Mouse (Mus musculus) right cerebral cortex, adult 2 months (tissue): ENCODE measurements around the gene Phf20.

ENCODE experiments used
- DNase-seq, 2 experiments: peaks; one replicate each; pipeline ENCODE4 v3.0.0; 2021 to 2022; ENCODE audit warnings: low spot score in 2 of 2

Phf20 gene

DNA sequence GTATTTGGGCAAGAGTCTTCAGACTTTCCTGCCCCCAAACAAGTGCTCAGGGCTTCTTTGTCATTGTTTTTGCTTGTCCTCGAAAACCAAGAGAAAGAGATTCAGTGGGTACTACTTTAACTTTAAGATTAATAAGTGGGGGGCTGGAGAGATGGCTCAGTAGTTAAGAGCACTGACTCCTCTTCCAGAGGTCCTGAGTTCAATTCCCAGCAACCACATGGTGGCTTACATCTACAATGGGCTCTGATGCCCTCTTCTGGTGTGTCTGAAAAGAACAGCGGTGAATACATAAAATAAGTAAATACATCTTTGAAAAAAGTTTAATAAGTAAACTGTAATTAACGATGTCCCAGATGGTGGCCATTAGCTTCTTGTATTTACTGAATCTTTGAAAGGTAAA lies 116.9 kb downstream of the Phf20 start:
- DNase-seq, result no peak

DNA sequence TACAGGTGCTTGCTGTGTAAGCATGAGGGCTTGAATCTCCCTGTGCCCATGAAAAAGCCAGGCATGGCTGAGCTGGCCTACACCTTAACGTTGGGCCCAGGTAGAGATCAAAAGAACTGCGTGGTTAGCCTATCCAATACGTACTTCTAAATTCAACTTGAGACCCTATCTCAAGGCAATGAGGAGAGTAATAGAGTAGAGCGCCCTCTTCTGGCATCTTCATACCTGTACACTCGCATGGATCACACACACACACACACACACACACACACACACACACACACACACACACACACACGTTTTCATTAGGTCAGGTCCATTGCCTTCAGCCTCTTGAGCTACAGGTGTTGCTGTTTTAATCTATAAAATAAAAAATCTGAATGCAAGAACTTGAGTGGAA lies 118.5 kb downstream of the Phf20 start:
- no peak for DNase-seq

DNA sequence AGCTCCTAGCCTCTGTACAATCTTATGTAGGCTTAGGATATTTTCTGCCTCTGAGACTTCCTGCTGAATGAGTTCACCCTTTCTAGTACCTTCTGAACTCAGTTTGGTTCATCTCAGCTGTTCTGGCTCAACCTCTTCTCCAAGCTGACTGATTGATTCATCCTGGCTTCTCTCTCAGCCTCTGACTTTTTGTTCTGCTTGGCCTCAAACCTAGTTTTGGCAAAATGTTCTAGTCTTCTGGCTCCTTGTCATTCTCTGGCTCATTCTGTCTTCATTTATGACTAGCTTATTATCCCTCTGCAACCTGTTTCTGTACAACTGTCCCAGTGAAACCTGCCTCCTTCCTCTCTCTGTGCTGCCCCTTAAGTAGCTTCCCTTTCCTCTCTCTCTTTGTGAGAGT lies 122.2 kb downstream of the Phf20 start:
- DNase-seq, result no peak

DNA sequence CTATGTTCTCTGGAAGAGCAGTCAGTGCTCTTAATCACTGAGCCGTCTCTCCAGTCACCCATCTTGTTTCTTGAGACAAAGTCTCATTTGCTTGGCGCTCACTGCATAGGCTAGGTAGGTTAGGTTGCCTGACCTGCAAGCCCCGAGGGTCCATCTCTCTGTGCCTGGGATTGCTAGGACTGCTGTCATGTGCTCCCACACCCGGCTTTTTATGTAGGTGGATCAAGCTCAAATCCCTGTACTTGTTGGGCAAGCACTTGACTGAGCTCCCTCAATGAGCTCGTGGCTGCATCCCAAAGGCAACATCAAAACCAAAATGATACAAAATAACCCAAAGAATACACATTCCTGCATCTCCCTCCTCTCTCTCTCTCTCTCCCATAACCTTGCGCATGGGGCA lies 125.3 kb downstream of the Phf20 start:
- DNase-seq, result no peak

DNA sequence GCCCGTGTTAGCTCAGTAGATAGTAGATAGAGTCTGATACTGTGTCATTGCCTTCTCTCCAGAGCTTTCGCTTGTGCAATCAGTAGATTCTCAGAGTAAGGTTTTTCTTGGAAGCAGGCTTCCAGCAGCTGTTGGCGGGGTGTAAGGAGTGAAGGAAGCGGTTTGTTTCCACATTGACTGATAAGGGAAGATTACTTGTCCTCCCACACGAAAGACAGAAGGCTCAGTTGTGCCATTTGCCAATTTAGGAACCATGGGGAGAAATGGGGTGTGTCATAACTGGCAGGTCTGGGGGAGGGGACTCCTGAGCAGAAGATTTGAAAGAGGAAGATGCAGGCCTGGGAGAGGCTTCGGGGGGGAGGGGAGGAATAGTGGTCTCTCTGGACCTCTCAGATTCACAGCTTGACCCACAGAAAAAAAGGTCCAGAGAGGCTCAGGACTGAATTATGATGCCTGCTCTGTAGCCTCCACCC lies 127.9 kb downstream of the Phf20 start:
- DNase-seq, result peak; percentile 42 to 63

DNA sequence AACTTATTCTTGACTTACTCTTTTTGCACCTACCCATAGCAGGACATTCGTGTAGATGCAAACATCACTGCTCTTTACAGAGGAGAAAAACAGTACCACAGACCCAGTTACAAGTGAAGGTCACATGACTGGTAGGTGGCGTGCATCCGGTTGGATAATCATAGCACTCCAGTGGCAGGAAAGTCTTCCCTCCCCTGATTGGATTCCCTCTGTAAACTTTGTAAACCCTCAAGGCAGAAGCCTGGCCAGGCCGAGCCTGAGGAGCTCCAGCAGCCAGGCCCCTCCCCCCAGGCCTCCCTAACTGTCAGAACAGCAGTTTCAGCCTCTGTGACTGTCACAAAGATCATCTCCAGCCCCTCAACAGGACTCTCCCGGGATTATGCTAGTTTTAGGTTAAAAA lies 128.4 kb downstream of the Phf20 start:
- DNase-seq, result no peak

DNA sequence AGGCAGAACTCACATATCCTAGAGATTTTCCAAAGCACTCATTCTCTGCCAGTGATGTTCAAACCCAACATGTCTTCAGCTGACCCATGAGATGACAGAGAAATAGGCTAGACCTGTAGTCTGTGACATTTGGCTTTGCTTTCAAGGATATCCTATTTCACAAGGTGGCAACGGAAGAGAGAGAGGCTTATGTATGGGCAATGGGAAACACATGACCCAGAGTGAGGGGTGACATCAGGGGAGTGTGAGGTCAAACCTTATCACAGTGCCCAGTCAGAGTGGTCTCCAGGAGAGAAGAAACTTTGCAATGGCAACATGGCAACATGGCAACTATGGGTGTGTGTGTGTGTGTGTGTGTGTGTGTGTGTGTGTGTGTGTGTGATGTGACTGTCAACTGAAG lies 134.4 kb downstream of the Phf20 start:
- DNase-seq, result no peak

DNA sequence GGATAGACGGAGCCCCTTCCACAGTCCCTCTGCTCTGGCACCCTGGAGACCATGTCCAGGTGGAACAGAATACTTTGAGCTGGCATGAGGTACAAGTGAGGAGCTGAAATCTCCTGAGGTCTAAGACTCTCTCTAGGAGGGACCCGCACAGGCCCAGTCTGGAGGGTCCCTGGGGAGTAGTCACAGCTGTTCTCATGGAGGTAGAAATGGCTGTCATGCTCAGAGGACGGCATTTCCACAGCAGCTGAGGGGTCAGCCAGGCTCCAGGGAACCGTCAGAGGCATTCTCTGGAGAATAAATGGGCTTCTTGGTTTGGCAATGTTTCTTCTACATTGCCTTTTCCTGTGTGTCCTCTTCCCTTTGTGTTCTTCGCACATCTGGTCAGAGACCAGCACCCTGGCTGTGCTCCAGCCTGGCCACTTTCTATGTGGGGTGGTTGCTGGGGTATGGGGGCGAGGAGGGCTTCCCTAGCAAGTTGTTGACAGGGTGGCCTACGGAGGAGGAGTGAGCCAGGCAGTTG lies 135.2 kb downstream of the Phf20 start:
- no peak for DNase-seq

DNA sequence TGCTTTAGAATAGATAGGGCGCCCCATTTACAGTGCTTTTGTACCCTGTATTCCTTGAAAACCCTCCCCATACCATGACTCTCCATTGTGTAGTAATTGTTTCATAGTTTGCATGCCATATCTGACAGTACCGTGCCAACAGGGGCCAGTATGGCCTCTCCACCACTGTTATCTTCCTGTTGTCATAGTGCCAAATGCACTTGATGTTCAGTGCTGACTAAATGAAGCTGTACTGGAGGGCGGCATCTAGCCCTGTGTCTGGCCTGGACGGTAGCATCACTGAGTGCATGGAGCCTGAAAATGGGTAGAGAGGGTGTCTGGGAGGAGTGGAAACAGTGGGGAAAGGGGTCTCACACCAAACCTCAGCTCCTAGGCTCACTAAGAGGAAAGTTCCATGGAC lies 143.8 kb downstream of the Phf20 start:
- DNase-seq, result no peak

DNA sequence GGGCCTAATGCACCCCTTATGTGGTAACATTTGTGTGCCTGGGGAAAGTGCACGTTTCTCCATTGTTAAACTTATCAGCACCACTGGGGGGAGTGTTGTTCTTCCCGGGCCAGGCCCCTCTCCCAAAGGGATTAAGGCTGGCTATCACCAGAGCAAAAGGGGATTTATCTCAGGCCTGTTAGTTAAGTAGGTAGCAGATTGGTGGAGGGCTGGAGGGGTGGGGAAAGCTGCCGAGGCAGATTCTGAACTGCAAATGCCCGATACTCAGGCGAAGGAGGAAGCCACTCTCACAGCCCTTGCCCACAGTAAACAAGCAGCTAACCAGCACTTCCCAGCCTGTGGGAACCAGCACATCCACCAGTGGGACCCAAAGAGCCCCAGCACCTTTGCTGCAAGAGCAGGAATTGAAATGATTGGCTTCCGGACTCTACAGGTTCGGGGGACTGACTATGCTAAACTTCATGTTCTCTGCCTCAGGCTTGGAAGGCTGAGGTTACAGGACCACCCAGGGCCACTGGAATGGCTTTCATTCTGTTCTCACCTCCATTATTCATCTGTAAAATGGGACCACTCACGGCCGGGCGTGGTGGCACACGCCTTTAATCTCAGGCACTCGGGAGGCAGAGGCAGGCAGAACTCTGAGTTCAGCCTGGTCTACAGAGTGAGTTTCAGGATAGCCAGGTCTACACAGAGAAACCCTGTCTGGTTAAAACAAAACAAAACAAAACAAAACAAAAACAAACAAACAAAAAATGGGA lies 148.7 kb downstream of the Phf20 start:
- peak; percentile 31 for DNase-seq

DNA sequence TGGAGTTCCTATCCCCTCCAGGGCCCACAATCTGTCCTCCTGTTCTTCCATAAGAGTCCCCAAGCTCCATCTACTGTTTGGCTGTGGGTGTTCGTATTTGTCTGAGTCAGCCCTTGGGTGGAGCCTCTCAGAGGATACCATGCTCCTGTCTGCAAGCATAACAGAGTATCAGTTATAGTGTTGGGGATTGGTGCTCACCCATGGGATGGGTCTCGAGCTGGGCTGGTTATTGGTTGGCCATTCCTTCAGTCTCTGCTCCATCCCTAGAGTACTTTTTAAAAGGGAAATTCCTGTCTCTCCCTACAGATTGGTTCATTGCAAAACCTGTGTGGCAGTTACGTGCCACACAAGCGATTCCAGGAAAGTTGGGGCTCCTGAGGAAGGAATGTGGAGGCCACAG lies 152.5 kb downstream of the Phf20 start:
- no peak for DNase-seq

DNA sequence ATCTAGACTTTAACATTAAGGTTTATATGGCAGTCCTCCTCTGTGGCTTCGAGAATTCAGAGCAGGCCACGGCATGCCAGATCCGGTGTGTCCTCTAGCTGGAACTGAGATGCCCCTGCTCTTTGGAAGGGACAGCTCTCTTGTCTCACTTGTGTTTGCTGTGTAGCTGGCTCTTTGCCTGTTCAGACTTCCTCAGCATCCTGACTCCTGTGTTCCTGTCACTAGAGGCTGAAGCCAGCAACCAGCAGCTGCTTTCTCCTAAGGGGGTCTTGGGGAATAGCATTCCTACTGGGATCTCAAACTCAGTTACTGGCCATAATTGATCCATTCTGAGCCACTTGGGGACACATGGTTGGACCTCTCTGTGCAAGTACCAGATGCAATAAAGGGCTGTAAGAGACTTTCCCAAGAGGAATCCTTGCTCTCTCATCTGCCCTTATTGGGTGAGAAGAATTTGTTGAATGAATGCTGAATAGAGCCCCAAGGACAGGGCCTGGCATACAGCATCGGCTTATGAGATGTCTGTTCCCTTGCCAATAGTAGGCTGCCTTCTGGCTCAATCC lies 153.1 kb downstream of the Phf20 start:
- DNase-seq, result no peak

DNA sequence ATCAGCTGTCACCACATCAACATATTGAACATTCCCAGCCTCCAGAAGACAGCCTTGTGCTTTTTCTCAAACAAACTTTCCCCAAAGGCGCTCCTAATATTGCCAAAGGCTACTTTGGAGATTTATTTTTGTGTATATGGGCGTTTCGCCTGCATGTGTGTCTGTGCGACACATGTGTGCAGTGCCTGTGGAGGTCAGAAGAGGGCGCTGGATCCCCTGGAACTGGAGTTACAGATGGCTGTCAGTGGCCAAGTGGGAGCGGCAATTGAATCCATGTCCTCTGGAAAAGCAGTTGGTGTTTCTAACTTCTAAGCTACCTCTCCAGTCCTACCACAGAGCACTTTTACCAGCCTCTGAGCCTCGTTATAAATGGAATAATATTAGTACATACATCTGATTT lies 155.0 kb downstream of the Phf20 start:
- DNase-seq, result no peak

DNA sequence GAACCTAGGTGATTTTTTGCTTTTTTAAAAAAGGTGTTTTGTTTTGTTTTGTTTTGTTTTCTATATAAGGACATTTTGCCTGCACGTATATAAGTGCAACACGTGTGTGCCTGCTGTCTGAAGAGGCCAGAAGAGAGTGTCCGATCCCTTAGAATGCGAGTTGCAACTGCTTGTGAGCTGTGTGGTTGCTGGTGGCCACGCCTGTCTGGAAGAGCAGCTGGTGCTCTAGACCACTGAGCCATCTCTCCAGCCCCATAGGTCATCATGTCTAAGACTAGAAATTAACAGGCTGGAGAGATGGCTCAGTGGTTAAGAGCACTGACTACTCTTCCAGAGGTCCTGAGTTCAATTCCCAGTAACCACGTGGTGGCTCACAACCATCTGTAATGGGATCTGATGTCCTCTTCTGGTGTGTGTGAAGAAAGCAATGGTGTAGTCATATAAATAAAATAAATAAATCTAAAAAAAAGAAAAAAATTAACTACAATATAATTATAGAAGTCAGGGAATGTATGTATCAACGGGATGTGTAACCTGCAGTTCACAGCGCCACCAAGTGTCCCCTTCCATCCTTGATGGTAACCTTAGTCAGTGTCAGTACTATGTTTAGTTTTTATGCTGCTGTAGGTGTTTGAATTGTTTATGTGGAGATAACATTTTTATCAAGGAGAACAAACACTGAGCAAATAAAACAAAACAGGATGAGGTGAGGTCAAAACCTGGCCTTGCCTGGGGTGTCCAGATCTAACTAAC lies 156.3 kb downstream of the Phf20 start:
- DNase-seq, result no peak

DNA sequence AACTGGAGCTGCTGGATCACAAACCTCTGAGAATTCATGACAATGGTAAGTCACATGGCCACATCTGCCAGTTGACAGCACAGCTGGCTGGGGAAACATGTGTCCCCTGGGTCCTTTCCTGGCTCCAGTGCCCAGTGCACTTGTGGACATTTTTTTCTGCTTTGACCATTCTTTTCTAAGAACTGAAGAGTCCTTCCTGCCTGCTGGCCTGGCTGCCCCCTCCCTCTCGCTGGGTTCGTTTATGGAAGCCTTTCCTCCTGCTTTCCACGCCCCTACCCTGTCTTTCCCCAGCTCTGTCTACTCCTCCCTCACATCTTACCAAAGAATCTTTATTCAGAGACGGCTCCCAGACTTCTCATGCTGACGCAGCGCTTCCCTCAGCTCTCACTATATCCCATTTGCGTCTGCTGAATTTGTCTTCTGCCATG lies 157.0 kb downstream of the Phf20 start:
- peak in 1 of 2 experiments; percentile 10 for DNase-seq

DNA sequence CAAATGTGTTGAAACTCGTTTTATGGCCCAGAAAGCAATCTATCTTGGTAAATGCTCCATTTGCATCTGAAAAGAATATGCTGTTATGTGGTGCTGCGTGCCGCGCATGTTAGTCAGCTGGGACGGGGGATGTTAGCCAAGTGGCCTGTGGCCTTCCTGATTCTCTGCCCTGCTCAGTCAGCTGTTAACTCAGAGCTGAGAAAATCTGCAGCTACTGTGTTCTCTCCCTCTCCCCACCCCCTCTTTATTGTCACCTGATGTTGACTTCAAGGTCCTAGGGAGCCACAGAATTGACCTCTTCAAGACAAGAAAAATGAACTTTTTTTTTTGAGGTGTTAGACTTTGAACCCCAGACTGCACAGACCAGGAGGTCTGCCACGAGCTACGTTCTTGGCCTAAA lies 159.8 kb downstream of the Phf20 start:
- DNase-seq, result peak; percentile 22 to 51
